Mouse (Mus musculus) right cerebral cortex, postnatal 14 days (tissue): ENCODE measurements around the gene Ifrd2.

Experiments
- DNase-seq: peaks from one replicate; pipeline ENCODE4 v3.0.0; 2022

The Ifrd2 gene

DNA sequence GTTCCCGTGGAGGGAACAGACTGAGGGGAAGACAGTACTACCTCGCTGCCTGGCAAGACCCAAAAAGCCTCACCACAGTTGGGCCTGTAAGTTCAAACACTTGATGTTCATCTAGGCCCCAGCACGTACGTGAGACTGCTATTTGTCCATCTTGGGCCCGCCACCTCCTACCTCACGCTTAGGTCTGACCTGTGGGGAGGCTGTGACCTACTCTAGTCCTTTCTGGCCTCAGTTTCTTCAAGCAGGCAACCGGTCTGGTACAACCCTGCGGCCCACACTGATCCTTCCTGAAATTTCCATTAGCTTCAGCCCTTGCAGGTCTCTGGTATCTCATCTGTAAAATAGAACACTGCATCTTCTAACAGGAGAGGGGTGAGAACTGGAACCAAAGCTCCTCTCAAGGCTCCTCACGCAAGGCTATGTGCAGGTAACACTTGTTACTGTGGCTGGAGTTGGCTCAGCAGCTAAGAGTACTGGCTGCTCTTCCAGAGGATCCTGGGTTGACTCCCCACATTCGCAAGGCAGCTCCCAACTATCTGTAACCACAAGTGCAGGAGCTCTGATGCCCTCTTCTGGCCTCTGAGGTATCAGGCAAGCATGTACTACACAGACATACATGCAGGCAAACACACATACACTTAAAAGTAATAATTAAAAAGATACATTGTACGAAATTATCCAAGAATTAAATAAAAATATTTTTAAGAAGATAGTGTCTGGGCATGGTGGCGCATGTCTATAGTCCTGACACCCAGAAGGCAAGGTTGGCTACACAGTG lies 38.1 kb downstream of the Ifrd2 start:
- no peak for DNase-seq

DNA sequence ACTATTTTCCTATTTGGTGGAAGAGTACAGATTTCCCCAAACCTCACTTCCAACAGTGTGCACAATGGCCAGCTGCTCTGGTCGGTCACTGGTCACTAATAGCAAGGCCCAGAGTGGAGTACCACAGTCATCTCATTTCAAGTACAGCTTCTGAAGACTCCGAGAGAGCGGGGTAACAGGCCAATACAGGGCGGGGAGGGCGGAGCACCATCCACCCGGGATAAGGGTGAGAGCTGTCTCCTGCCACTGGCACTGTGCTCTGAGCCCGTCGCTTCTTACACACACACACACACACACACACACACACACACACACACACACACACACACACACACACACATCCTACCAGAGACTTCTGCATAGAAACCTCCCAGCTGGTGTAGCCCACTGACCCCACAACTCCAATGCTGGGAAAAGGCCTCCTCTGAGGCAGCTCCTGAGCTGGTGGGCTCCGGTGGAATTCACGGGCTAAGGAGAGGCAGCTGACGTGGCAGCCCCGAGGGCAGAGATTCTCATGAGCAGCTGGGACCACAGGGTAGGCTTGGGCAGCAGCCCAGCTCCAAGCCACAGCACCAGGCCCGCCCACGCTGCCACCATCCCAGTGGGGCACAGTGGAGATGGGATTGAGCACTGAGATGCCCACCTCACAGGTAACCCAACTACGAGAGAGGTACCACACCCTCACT lies 38.9 kb downstream of the Ifrd2 start:
- peak; percentile 38 for DNase-seq

DNA sequence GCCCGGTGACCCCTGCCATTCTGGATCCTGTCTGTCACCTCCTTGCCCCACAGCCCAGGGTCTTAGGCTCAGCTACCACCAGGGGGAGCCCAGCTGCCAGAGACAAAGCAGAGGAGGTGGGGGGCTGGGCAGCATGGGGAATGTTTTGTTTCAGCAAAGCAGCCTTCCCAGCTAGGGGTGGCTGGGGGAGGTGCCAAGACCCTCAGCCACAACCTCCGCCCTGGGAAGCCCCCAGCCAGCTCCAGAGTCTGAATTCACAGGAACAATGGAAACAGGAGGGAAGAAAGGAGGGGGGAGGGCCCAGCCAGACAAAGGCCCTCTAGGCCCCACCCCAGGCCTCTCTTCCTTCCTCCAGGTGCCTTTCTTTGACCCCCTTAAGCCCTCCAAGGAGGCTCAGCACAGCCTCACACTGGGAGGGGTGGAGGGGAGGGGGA lies 39.4 kb downstream of the Ifrd2 start:
- peak; percentile 90 for DNase-seq

DNA sequence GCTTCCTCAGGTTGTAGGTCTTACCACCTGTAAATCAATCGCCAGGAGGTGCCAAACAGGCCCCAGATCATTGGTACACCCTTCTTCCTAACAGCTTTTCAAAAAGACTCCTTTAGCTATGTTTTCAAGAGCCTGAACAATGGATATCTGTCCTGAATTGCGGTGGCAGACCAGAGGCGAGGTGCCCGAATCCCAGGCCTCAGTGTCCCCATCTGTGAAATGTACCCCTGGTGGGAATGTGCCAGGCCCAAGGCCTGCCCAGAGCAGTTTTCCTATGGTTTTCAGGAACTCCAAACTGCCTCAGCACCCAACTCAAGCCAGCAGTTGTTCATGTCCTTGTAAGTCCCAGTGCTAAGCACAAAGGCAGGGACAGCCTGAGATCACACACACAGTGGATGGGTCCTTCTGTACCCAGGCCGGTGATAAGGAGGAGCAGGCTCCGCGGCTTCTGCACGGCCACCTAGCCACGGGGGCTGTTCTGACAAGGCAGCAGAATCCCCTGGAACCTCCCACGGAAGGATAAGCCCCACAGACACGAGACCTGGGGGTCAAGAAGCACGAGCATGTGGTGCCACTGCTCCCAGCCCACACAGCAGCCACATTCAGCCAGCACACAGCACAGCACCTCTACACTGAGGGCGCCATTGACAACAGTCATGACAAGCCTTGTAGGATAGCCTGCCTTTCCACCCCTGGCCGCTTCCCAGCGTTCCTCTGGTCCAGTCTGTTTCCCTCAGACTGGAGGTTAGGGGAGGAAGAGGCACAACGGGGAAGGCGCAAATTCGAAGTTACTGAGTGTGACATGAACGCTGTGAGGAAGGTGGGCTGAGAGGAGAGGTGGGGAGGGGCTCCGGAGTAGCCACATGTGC lies 40.2 kb downstream of the Ifrd2 start:
- no peak for DNase-seq

DNA sequence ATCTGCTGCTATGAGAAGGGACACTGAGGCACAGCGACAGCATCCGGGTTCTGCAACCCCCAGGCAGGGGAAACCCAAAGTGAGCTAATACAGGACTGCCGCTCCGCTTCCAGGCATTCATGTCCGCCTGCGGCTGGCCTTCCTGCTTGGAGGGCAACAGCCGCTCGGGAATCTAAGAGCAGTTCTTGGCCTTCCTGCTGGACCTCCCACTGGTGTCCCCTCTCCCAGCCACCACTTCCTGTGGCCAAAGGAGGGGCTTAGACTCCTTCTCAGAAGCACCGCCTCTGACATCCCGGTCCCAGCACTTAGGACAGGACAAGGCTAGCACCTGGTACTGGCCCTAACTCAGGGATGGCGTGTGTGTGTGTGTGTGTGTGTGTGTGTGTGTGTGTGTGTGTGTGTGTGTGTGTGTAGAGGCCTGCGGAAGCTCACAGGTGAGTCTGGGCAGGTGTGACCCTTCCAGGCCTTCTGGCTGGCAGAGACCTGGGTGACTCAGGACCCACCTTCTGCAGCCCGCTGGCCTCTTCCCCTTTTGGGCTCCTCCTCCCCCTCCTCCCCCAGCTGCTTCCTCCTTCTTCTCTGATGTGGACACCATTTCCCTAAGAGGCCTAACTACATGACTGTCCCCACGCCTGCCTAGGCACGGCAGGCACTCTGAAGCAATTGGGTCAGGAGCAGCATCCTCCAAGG lies 41.4 kb downstream of the Ifrd2 start:
- DNase-seq, result no peak

DNA sequence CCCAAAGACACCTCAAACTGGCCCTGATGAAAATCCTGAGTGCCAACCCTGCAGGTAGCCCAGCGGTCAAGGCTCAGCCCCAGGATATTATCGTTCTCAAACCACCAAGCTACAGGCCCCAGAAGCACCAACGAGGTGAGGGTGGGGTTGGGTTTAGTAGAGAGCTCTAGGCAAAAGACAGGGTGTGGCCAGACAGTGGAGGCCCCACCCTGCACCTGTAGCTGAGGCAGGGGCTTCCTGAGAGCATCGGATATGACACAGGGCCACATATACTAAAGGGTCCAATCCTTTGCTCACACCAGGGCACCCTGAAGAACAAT lies 41.9 kb downstream of the Ifrd2 start:
- DNase-seq, result no peak

DNA sequence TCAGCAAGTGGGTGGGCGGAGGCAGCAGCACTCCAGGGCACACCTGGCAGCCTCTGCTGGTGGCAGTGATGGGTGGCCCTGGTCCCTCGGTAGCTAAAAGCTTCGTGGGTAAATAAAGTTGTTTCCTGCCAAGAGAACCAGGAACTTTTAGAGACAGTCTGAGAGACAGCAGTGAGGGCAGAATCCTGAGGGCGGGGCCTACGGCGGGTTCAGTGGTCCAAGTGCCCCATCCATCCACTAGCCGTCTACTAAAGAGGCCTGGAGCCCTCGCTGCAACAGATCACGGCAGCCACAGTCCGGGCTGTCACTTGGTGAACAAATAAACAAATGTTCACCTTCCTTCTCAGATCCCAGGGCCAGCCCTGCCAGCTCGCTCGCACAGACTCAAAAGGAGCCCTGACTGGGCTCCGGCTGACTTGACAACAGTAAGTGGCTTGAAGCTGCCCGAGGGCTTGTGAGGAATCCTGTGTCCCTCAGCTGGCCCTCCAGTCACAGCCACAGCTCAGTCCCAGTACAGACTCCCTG lies 42.5 kb downstream of the Ifrd2 start:
- DNase-seq, result no peak

DNA sequence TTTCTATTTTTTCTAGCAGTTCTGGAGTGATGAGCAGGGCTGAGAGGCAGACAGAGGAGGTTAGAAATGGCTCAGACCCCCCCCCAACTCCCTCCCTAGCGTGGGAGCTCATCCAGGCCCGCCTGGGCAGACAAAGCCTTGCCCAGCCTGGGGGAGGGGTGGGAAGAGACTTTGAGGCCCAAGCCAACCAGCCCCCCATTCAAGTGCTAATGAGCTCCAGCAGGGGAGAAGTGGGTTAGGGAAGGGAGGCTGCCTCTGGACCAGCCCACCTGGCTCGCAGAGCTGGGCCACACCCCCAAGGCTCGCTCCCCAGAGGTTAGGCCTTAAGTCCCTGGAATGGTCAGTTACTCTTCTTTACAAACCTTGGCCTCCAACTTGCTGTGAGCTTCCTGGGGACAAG lies 43.1 kb downstream of the Ifrd2 start:
- peak; percentile 57 for DNase-seq

DNA sequence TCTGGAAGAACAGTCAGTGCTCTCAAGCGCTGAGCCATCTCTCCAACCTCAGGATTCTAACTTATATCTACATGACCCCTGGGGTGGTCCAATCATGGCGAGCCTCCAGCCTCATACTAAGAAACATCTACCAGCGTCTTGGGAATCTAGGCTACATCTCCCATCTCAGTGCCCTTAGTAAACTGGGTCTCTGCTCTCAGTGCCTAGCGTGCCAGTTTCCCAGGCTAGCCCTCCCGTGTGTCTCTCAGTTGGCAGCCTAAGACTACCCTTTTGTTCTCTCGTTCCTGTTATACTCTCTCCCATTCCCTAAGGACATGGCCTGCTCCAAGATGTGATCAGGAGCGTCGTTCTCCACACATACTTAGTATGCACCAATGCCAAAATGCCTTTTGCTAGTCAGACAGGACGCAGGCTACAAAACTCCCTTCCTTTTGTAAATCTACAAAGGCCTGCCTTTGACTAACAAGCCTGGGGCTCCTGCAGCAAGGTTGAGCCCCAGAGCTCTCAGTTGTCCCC lies 43.9 kb downstream of the Ifrd2 start:
- no peak for DNase-seq

DNA sequence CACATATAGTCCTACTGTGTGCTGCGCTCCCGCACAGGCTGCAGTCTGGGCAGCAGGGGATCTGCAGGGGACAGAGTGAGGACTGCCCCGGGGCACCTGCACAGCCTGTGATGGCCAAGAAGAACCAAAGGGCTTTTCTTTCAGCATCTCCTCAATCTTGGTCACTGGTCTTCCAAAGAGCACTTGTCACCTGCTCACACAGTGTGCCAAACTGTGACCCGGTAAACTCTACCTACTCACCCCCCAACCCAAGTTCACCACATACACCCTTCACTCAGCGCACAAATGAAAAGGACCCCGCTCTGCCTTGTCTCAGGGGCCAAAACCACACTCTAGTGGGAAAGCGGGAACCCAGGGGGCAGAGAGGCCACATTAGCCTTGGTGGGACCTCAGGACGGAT lies 44.4 kb downstream of the Ifrd2 start:
- DNase-seq, result no peak

DNA sequence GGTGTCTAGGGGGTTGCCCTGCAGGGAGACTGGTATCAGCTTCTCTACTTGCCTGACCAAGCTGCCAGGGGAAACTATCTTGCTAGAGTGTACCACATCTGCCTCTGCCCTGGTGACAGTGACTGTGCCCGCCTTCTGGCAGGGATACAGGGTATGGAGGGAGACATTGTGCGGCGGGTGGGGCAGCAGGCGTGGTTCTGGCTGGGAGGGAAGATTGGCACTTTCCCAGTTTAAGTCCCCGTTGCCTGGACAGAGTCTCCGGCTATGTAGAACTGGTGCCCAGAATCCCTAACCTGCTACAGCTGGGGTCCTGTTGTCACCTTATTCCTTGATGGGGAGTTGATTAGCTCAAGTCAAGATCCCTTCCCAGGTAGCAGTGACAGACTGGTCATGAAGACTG lies 45.0 kb downstream of the Ifrd2 start:
- DNase-seq, result no peak

DNA sequence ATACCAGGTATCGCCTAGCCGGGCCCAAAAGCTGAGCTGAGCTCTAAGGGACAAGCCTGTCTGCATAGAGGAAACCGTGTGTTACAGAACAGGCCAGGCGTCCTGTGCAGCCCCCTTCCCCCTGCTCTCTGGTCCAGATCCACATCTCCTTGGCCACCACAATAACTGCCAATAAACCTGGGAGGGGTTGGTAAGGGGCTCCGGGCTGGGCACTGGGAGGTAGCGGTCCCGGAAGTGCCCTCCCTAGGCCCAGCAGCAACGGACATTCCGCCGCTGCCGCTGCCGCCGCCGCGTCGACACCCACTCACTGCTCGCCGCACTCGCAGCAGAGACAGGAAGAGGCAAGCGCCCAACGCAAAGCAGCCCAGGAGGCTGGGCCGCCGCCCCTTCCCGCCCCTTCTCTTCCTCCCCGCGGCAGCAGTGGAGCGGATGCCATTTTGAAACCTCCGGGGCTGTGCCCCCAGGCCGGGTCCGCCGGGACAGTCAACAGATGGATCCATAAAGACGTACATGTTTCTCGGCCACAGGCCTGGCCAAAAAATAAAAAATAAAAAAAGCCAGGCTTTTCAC lies 45.7 kb downstream of the Ifrd2 start:
- peak; percentile 69 for DNase-seq

DNA sequence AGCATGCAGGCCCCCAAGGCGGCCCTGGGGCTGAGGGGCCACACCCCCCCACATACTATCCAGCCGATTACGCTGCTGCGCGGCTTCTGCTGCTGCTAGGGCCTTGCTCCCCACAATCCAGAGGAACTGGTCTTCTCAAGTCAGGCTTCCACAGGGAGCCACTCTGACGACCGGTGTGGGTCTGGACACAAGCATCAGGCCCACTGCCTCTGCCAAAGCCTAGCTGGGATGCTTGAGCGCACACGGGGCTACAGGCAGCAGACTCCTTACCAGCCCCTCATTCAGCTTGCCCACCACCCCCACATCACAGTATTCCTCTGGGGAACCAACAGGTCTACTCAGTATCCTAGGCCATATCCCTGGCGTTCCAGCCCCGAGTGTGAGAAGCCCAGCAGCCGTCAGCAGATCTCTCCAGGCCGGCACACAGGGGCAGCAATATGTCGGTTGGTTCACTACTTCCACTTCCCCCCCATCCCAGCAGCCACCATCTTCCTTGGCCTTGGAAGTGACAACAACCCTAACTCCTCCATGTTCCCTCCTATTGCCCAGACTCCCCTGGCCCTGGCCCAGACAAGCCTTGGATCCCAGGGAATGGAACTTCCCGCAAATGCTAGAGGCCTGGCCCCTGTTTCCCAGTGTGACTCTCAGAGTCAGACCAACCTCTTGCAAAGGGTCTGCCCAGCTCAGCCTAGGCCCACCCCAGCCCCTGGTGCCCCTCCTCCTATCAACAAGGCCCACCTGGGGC lies 46.4 kb downstream of the Ifrd2 start:
- DNase-seq, result no peak

DNA sequence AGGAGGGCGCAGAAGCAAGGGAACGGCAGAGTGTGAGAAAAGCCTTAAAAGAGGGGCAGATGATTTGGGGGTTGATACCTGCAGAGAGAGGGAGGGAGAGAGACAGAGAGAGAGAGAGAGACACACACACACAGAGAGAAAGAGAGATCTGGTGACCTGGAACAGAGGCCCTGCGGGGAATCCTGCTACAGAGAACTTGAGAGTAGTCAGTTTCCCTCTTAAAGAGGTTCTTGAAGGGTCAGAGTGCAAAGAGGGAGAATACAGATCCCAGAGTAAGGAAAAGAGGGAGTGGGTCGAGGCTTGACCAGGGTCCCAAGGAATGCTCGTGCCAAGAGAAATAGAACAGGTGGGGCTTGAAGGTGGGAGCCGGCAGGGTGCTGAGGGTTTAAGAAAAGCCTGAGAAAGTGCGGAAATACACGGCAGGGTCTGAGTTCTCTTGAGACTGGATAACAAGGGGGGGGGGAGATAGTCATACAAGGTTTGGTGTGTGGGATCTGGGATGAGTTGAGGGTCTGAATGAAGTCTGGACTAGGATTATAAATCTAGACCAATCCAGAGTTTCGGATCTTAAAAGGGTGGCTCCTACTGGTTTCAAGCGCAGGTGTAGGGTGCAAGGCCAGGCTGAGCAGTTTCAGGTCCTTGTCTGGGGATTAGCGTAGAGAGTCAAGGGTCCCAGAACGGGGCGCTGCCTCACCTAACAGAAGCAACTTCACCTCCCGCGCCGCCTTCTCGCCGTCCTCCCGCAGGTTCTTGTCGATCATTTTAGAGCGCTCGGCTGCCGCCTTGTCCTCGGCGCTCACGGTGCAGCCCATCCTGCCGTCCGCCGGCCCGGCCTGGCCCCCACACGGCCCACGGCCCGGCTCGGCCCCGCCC lies 47.2 kb downstream of the Ifrd2 start:
- DNase-seq, result no peak

DNA sequence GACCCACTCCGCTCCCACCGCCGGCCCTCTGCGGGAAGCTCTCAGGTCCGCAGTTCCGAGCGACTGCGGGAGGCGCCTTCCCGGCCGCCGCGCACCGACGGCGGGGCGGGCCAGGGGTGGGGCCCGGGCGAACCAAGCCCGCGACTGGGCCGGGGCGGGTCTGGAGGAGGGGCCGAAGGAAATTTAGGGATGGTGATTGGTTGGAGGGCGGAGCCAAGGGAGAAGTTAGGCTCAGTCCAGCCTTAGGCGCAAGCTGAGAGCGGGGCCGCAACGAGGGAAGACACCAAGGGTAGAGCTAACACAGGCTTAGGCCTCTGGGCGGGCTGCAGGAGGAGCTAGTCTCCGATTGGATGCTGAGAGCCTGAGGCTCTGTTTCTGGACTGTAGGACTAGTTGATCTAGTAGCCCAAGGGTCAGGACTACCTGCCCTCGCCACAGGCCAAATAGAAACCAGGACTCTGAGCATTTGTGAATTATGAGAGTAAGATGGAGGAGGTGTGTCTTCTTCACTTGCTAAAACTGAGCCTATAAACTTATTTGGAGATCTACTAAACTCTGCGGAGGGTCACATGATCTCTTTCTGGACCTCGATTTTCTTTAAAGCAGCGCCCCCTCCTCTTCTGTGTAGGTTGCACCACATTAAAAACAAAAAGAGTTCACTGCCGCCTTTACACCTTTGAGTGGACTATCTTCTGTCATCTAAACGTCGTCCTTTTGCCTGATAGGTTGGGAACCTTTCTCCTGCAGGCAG lies 48.0 kb downstream of the Ifrd2 start, which contains the start of gene Gnai2:
TSS of gene Gnai2 (minus strand) at position 89 of the 750 bp plus-strand sequence.
- peak; percentile 87 for DNase-seq

DNA sequence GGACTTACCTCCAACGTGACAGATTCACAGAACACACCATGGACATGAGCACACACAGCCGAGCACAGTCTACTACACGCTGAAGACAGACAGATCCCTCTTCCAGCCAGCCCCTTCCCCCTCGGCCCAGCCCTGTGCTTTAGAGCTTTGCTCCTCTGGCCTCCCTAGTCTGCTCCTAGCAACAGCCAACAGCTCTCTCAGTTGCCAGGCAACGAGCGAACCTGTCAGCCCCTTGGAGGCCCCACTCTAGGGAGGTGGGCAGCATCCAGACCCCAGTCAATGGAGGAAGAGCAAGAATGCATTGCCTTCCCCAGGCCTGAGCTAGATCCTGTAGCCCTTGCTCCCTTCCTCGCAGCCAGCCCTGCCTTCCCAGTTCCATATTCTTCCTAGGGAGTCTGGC lies 49.6 kb downstream of the Ifrd2 start:
- no peak for DNase-seq

DNA sequence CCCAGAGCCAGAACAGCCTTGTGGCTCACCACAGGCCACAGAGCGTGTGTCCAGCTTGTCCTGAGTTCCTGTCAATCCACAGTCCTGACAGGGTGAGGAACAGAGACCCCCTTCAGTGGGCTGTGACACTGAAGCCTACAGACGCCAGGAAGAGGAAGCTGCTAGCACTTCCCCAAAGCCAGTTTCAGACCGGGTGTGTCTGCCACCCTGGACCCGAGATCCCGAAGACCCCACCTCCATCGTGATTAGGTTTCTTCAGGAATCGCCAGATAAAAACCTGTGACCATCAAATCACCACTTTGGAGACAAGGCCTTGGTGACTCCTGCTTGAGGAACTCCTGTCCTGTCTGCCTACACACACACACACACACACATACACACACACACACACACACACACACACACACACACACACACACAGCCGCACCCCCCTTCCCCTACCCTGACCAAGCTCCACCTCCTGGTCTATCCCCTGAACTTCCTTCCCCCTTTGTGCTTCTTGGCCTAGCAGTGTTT lies 52.9 kb downstream of the Ifrd2 start:
- DNase-seq, result no peak

DNA sequence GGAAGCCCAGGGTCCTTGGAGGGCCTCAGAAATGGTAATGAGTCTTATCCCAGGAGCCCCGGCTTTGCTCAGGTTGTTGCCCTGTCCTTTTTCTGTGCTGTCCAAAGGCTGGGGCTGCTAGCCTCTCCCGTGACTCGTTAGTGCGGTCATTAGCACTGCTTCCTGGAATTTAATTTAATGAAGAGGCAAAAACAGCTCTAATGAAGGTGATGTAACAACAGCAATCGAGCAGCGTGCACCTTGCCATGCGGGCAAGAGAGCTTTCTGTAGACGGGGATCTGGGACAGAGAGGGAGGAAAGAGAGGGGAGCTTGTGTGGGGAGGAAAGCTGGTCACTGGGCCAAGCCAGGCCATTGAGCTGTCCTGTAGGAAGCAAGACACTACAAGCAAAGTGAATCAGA lies 54.2 kb downstream of the Ifrd2 start:
- DNase-seq, result no peak
